Mouse (Mus musculus): Measurements from ENCODE around the gene Arl5b. TPM values are rescaled to one million over a fixed set of nuclear protein-coding genes. Genes with fewer than 3 reads are reported as not detected.

Arl5b gene
- polyA plus RNA-seq, 1 experiment, result 14.2 TPM

- TF ChIP-seq POLR2A (IDR thresholded peaks at IDR 0.05; ENCODE audit: borderline replicate concordance, control insufficient read depth, low read depth, low read length), result no peak
- no peak for TF ChIP-seq CTCF (IDR thresholded peaks at IDR 0.05; ENCODE audit: control insufficient read depth, insufficient read depth, low read length)
- H3K4me1 ChIP-seq (ENCODE audit: control insufficient read depth, insufficient read depth, low read length), result no peaks in the 10 kb centered on the region
- WGBS, result 94% methylated on average over 2 of the region's 2 CpGs
- H3K27ac ChIP-seq (ENCODE audit: control insufficient read depth, insufficient read depth, low read depth, low read length, poor library complexity), result no peak overlapping the region
- H3K4me3 ChIP-seq (replicated peaks; ENCODE audit: control insufficient read depth, low read depth, low read length), result no peak overlapping the region
Measured at GRCm38 (mm10) chr2:15083702-15084101, 34.5 kb downstream of the Arl5b start.

- 73% methylated on average over 1 of the region's 1 CpGs for WGBS
- TF ChIP-seq POLR2A (IDR thresholded peaks at IDR 0.05; ENCODE audit: borderline replicate concordance, control insufficient read depth, low read depth, low read length), result no peak
- TF ChIP-seq CTCF (IDR thresholded peaks at IDR 0.05; ENCODE audit: control insufficient read depth, insufficient read depth, low read length), result no peak
- H3K27ac ChIP-seq (ENCODE audit: control insufficient read depth, insufficient read depth, low read depth, low read length, poor library complexity), result no peak overlapping the region
- H3K4me3 ChIP-seq (replicated peaks; ENCODE audit: control insufficient read depth, low read depth, low read length), result no peak overlapping the region
- H3K4me1 ChIP-seq (ENCODE audit: control insufficient read depth, insufficient read depth, low read length), result no peaks in the 10 kb centered on the region
Measured at GRCm38 (mm10) chr2:15087308-15087707, 38.1 kb downstream of the Arl5b start.

- WGBS, result 36% methylated on average over 3 of the region's 3 CpGs
- Histone ChIP-seq H3K27ac (ENCODE audit: control insufficient read depth, insufficient read depth, low read depth, low read length, poor library complexity) (no peak overlapping the region), H3K4me3 (replicated peaks; ENCODE audit: control insufficient read depth, low read depth, low read length) (no peak overlapping the region), H3K4me1 (ENCODE audit: control insufficient read depth, insufficient read depth, low read length) (no peaks in the 10 kb centered on the region)
- TF ChIP-seq POLR2A (IDR thresholded peaks at IDR 0.05; ENCODE audit: borderline replicate concordance, control insufficient read depth, low read depth, low read length), result no peak
Measured at GRCm38 (mm10) chr2:15096514-15097090, 47.4 kb downstream of the Arl5b start.

DNA sequence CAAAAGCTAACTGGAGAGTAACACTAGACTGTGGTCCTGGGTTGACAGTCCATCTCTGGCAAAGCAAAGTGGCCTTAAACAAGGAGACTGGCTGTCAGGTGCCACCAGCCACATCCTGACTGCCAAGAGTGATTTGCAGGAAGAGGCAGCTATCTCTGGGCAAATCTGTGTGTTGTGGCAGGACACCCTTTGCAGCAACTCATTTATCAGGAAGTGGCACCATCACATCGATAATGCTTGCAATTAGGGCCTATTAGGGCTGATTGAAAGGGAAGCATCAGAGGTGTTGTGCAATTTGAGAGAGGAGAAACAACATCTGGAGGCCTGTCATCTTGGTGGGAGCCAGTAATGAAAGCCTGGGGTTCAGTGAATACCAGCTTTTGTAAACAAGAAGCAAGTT lies 55.2 kb downstream of the Arl5b start:
- H3K4me1 ChIP-seq (ENCODE audit: control insufficient read depth, insufficient read depth, low read length), result no peaks in the 10 kb centered on the region; the same call in 1 of the 2 replicates
- 0% methylated on average over 1 of the region's 1 CpGs for WGBS
- no peak overlapping the region for H3K4me3 ChIP-seq (replicated peaks; ENCODE audit: control insufficient read depth, low read depth, low read length)
- no peak overlapping the region for H3K27ac ChIP-seq (ENCODE audit: control insufficient read depth, insufficient read depth, low read depth, low read length, poor library complexity)
- TF ChIP-seq CTCF (IDR thresholded peaks at IDR 0.05; ENCODE audit: control insufficient read depth, insufficient read depth, low read length) (no peak), POLR2A (IDR thresholded peaks at IDR 0.05; ENCODE audit: borderline replicate concordance, control insufficient read depth, low read depth, low read length) (no peak)

GRCm38 (mm10) chr2:15111290-15111689 lies 62.1 kb downstream of the Arl5b start:
- Histone ChIP-seq H3K27ac (ENCODE audit: control insufficient read depth, insufficient read depth, low read depth, low read length, poor library complexity) (no peak overlapping the region), H3K4me1 (ENCODE audit: control insufficient read depth, insufficient read depth, low read length) (no peaks in the 10 kb centered on the region), H3K4me3 (replicated peaks; ENCODE audit: control insufficient read depth, low read depth, low read length) (no peak overlapping the region)
- 35% methylated on average over 2 of the region's 2 CpGs for WGBS
- TF ChIP-seq POLR2A (IDR thresholded peaks at IDR 0.05; ENCODE audit: borderline replicate concordance, control insufficient read depth, low read depth, low read length) (no peak), CTCF (IDR thresholded peaks at IDR 0.05; ENCODE audit: control insufficient read depth, insufficient read depth, low read length) (no peak)

DNA sequence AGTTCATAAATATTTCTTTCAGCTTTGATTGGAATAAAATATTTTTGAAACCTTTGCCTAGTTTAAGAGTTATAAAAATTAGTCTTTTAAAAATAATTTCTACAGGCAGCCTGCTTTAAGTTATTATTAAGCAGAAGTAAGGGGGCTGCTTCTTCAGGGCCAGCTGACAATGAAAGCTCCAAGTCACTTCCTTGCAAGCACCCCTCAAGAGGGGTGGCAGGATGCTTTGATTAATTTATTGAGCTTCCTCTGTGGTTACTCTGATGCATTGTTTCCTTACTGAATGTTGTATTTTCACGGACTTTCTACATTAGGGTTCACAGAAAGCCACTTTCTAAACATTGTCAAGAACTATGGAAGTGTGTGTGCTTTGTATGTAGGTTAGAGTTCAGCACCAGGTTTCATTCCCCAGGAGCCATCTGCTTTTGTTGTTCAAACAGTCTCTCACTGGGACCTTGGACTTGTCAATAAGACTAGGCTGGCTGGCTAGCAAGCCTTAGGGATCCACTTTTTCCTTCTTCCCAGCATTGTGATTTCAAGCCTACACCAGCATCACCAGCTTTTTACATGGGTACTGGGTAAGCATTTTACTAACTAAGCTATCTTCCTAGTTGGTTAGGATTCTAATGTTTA lies 62.7 kb downstream of the Arl5b start:
- WGBS, result 5% methylated on average over 1 of the region's 1 CpGs
- Histone ChIP-seq H3K4me3 (replicated peaks; ENCODE audit: control insufficient read depth, low read depth, low read length) (no peak overlapping the region), H3K27ac (ENCODE audit: control insufficient read depth, insufficient read depth, low read depth, low read length, poor library complexity) (no peak overlapping the region), H3K4me1 (ENCODE audit: control insufficient read depth, insufficient read depth, low read length) (no peaks in the 10 kb centered on the region)
- no peak for TF ChIP-seq POLR2A (IDR thresholded peaks at IDR 0.05; ENCODE audit: borderline replicate concordance, control insufficient read depth, low read depth, low read length)
- TF ChIP-seq CTCF (IDR thresholded peaks at IDR 0.05; ENCODE audit: control insufficient read depth, insufficient read depth, low read length), result no peak

- 74% methylated on average over 6 of the region's 6 CpGs for WGBS
- H3K27ac ChIP-seq (ENCODE audit: control insufficient read depth, insufficient read depth, low read depth, low read length, poor library complexity), result no peak overlapping the region
Measured at GRCm38 (mm10) chr2:15112741-15113140, 63.5 kb downstream of the Arl5b start.

GRCm38 (mm10) chr2:15121217-15121680 lies 72.1 kb downstream of the Arl5b start:
- WGBS, result 77% methylated on average over 1 of the region's 1 CpGs
- no peak for TF ChIP-seq CTCF (IDR thresholded peaks at IDR 0.05; ENCODE audit: control insufficient read depth, insufficient read depth, low read length)
- no peak for TF ChIP-seq POLR2A (IDR thresholded peaks at IDR 0.05; ENCODE audit: borderline replicate concordance, control insufficient read depth, low read depth, low read length)
- no peak overlapping the region for H3K27ac ChIP-seq (ENCODE audit: control insufficient read depth, insufficient read depth, low read depth, low read length, poor library complexity)

More at GRCm38 (mm10) chr2:15112741-15113140, 63.5 kb downstream of the Arl5b start:
- TF ChIP-seq POLR2A (IDR thresholded peaks at IDR 0.05; ENCODE audit: borderline replicate concordance, control insufficient read depth, low read depth, low read length), result no peak
- no peak for TF ChIP-seq CTCF (IDR thresholded peaks at IDR 0.05; ENCODE audit: control insufficient read depth, insufficient read depth, low read length)
- Histone ChIP-seq H3K4me1 (ENCODE audit: control insufficient read depth, insufficient read depth, low read length) (no peaks in the 10 kb centered on the region), H3K4me3 (replicated peaks; ENCODE audit: control insufficient read depth, low read depth, low read length) (no peak overlapping the region)

More at GRCm38 (mm10) chr2:15121217-15121680, 72.1 kb downstream of the Arl5b start:
- Histone ChIP-seq H3K4me3 (replicated peaks; ENCODE audit: control insufficient read depth, low read depth, low read length) (no peak overlapping the region), H3K4me1 (ENCODE audit: control insufficient read depth, insufficient read depth, low read length) (no peaks in the 10 kb centered on the region; the same call in 1 of the 2 replicates)

Other genes starting within 250 kb of the Arl5b start
- 2.0 and 5.4 TPM in 2 replicates for gene Nsun6, start 5.7 kb downstream of the Arl5b start, polyA plus RNA-seq (2011; ENCODE audit: insufficient read depth, insufficient read length, low replicate concordance, missing spikeins)